15 mouse cellular contexts compared by ENCODE assay signal in the genomic region with DNA sequence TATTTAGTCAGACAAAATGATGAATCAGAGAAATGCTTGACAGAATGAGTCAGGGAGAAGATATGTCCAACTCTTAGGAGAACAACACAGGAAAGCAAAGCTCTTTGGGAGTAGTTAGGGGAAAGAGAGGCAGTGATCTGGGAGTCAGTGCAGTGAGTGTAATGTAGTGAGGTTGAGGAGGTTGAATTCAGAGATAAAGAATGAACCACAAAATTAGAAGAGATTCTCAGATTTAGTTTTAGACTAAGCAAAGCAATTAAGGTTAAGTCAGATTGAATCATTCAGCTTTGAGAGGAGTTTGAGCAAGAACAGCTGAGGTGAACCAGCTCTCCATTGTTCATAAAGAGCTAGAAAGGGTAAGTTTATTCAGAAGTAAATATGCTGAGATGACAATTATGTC.
"Had no signal": no experiment of that assay in that cellular context is flagged by ENCODE, and none has a peak within 500 bp of the region (broad histone marks: within the 10 kb centered on the region; RNA-seq: fewer than 3 reads in every experiment).

No protein-coding gene starts in this region.

- DNase-seq: retina, postnatal 1 day; right cerebral cortex, adult 18-20 months; right cerebral cortex, postnatal 14 days; right cerebral cortex, postnatal 25 days; right cerebral cortex, postnatal 4 days; spleen, adult 18-20 months; thymus, adult 18-20 months; thymus, adult 2 months; thymus, postnatal 14 days; thymus, postnatal 25 days; thymus, postnatal 36 days; thymus, postnatal 4 days had no signal

- H3K9ac ChIP-seq: neural tube, embryonic 15.5 days; stomach, embryonic 15.5 days had no signal

- H3K9me3 ChIP-seq: neural tube, embryonic 15.5 days; stomach, embryonic 15.5 days had no signal

- H3K4me3 ChIP-seq: neural tube, embryonic 15.5 days; stomach, embryonic 15.5 days had no signal

- H3K27ac ChIP-seq: neural tube, embryonic 15.5 days; stomach, embryonic 15.5 days; stomach, postnatal 0 days had no signal

- H3K4me1 ChIP-seq: neural tube, embryonic 15.5 days; stomach, embryonic 15.5 days had no signal

- H3K36me3 ChIP-seq: neural tube, embryonic 15.5 days; stomach, embryonic 15.5 days had no signal

- H3K4me2 ChIP-seq: neural tube, embryonic 15.5 days; stomach, embryonic 15.5 days had no signal

- H3K27me3 ChIP-seq: neural tube, embryonic 15.5 days; stomach, embryonic 15.5 days had no signal
